Mouse (Mus musculus): ENCODE data around the gene Ulk2. TPM values are rescaled to one million over a fixed set of nuclear protein-coding genes. Genes with fewer than 3 reads are reported as not detected.
A peak's percentile ranks its signal among the peaks of the same experiment; 100 is the strongest.

Ulk2 gene
- polyA plus RNA-seq (2014; fragmentation: Nextera tagmentation; extraction: Ambion mirVana) = 20.5 and 20.8 TPM in 2 replicates

GRCm38 (mm10) chr11:61854988-61855411, at the start of gene Ulk2:
Gene Ulk2 (minus strand): TSS chr11:61855073.
- DNase-seq (peak; percentile 95), ATAC-seq (ENCODE audit: insufficient read depth) (peak; percentile 92)
- Histone ChIP-seq H3K27me3 (ENCODE audit: insufficient read depth, low read length) (no peaks in the 10 kb centered on the region), H3K9me3 (ENCODE audit: low read depth, low read length) (no peaks in the 10 kb centered on the region), H3K9ac (peak within 1 kb of the TSS; percentile 95), H3K4me3 (ENCODE audit: low read depth, low read length) (peak within 1 kb of the TSS; percentile 94), H3K4me1 (ENCODE audit: insufficient read depth) (no peaks in the 10 kb centered on the region), H3K27ac (ENCODE audit: low read depth) (peak within 1 kb of the TSS; percentile 87), H3K36me3 (ENCODE audit: insufficient read depth) (0 out of 2 replicates have a peak, but pooled peaks cover 4% of the 10 kb centered on the region), H3K4me2 (peak within 1 kb of the TSS; percentile 94)
- WGBS = under 1% methylated on average over 58 of the region's 58 CpGs
- TF ChIP-seq CTCF (IDR thresholded peaks at IDR 0.05; ENCODE audit: low read depth) = no peak

GRCm38 (mm10) chr11:61882183-61882582, 27.3 kb upstream of the Ulk2 start:
- 73% methylated on average over 5 of the region's 5 CpGs for WGBS
- no peaks in the 10 kb centered on the region for H3K27me3 ChIP-seq (ENCODE audit: insufficient read depth, low read length)
- H3K36me3 ChIP-seq (ENCODE audit: insufficient read depth) = peaks cover 58% of the 10 kb centered on the region
- DNase-seq = peak; percentile 36
- no peak for ATAC-seq (ENCODE audit: insufficient read depth)
- no peak overlapping the region for H3K4me3 ChIP-seq (ENCODE audit: low read depth, low read length)
- no peak overlapping the region for H3K27ac ChIP-seq (ENCODE audit: low read depth)
- H3K4me2 ChIP-seq = no peak overlapping the region
- no peaks in the 10 kb centered on the region for H3K4me1 ChIP-seq (ENCODE audit: insufficient read depth)
- no peak for TF ChIP-seq CTCF (IDR thresholded peaks at IDR 0.05; ENCODE audit: low read depth)
- no peak overlapping the region for H3K9ac ChIP-seq
- H3K9me3 ChIP-seq (ENCODE audit: low read depth, low read length) = no peaks in the 10 kb centered on the region

DNA sequence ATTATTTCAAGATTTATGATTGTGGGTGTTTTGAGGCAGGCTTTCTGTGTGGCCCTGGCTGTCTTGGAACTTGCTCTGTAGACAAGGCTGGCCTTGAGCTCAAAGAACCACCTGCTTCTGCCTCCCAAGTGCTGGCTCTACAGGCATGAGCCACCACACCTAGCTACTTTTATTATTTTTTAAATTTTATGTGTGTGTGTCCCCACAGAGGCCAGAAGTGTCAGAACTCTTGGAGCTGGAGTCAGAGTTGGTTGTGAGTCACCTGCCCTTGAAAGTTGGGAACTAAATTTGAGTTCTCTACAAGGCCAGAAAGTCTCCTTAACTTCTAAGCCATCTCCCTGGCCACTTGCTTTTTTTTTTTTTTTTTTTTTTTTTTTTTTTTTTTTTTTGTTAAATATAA, 25.0 kb upstream of the Ulk2 start:
- no peak overlapping the region for H3K9ac ChIP-seq
- H3K9me3 ChIP-seq (ENCODE audit: low read depth, low read length) = no peaks in the 10 kb centered on the region
- peaks cover 63% of the 10 kb centered on the region for H3K36me3 ChIP-seq (ENCODE audit: insufficient read depth)
- ATAC-seq (ENCODE audit: insufficient read depth) (no peak), DNase-seq (no peak)
- H3K4me2 ChIP-seq = no peak overlapping the region
- TF ChIP-seq CTCF (IDR thresholded peaks at IDR 0.05; ENCODE audit: low read depth) = no peak
- no peaks in the 10 kb centered on the region for H3K27me3 ChIP-seq (ENCODE audit: insufficient read depth, low read length)
- no peak overlapping the region for H3K4me3 ChIP-seq (ENCODE audit: low read depth, low read length)
- H3K27ac ChIP-seq (ENCODE audit: low read depth) = no peak overlapping the region
- H3K4me1 ChIP-seq (ENCODE audit: insufficient read depth) = no peaks in the 10 kb centered on the region

DNA sequence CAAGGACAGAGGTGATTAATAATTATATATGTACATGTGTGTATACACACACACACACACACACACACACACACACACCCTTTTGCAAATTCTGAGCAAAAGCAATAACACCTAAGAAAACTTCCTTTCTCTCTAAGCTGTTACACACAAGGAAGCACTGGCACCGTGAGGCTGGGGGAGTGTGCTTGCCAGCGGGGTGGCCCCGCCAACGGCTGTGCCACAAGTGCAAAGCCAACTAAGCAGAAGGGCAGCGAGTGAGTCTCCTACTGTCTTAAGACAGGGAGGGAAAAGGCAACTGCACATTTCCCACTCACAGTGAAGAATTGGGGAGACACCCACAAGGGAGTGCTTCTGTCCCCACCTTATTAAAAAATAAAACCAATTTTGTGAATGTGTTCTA, 17.0 kb upstream of the Ulk2 start:
- no peaks in the 10 kb centered on the region for H3K27me3 ChIP-seq (ENCODE audit: insufficient read depth, low read length)
- DNase-seq (no peak), ATAC-seq (ENCODE audit: insufficient read depth) (no peak)
- no peak overlapping the region for H3K4me3 ChIP-seq (ENCODE audit: low read depth, low read length)
- H3K36me3 ChIP-seq (ENCODE audit: insufficient read depth) = peaks cover 63% of the 10 kb centered on the region
- H3K4me2 ChIP-seq = no peak overlapping the region
- 94% methylated on average over 5 of the region's 5 CpGs for WGBS
- no peak overlapping the region for H3K9ac ChIP-seq
- H3K4me1 ChIP-seq (ENCODE audit: insufficient read depth) = no peaks in the 10 kb centered on the region
- no peak overlapping the region for H3K27ac ChIP-seq (ENCODE audit: low read depth)
- no peak for TF ChIP-seq CTCF (IDR thresholded peaks at IDR 0.05; ENCODE audit: low read depth)
- H3K9me3 ChIP-seq (ENCODE audit: low read depth, low read length) = no peaks in the 10 kb centered on the region

DNA sequence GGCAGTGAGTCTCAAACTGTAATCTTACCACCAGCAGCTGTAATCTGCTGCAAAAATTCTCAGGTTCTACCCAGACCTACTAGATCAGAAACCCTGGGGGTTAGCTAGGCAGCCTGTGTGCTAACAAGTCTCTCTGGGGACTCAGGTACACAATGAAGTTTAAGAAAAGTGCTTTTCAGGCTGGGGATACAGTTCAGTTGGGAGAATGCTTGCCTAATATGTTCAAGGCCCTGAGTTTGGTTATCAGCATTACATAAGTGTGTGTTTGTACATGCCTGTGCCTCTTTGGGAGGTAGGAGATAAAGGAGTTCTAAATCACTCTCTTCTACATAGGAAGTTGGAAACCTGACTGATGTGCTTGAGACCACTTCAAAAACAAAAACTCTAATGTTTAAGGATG, 12.0 kb upstream of the Ulk2 start:
- no peaks in the 10 kb centered on the region for H3K27me3 ChIP-seq (ENCODE audit: insufficient read depth, low read length)
- H3K36me3 ChIP-seq (ENCODE audit: insufficient read depth) = peaks cover 19% of the 10 kb centered on the region
- H3K4me1 ChIP-seq (ENCODE audit: insufficient read depth) = no peaks in the 10 kb centered on the region
- ATAC-seq (ENCODE audit: insufficient read depth) = no peak
- no peak overlapping the region for H3K9ac ChIP-seq
- no peak overlapping the region for H3K27ac ChIP-seq (ENCODE audit: low read depth)
- H3K4me2 ChIP-seq = no peak overlapping the region
- no peak for TF ChIP-seq CTCF (IDR thresholded peaks at IDR 0.05; ENCODE audit: low read depth)
- no peak overlapping the region for H3K4me3 ChIP-seq (ENCODE audit: low read depth, low read length)
- DNase-seq = no peak
- H3K9me3 ChIP-seq (ENCODE audit: low read depth, low read length) = no peaks in the 10 kb centered on the region

DNA sequence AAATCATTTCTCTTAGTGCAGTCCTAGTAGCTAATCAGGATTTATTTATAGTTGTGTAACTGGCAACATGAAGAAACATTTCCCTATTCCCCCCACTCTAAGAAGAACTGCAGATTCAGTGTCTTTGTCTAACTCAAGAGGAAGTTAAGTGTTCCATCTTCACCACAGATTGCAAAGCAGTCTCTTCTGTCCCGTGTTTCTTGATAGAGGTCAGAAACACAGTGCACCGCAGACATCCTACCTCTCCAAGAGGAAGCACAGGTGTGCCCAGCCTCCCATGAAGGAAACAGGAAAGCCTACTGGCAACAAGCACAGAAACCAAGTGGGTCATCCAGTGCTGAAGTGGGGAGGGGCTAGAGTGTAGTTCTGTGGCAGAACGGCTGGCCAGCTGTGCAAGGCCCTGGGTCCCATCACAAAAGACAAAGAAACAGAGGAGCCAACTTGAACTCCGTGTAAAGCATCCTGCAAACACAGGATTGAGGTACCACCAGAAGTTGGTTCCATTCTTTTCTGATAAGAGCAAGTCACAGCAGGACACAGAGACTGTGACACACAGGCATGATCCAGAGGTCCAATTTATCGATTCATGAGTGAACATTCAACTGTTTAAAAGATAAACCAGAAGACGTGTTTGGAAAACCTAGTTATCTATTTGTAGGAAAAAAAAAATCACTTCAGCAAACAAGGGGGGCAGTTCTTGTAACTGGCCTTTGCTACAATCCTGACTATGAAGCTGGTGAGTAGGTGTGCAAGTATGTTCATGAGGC, 7.1 kb upstream of the Ulk2 start:
- ATAC-seq (ENCODE audit: insufficient read depth) = no peak
- no peak overlapping the region for H3K4me3 ChIP-seq (ENCODE audit: low read depth, low read length)
- no peaks in the 10 kb centered on the region for H3K9me3 ChIP-seq (ENCODE audit: low read depth, low read length)
- 61% methylated on average over 6 of the region's 6 CpGs for WGBS
- TF ChIP-seq CTCF (IDR thresholded peaks at IDR 0.05; ENCODE audit: low read depth) = no peak
- no peak overlapping the region for H3K9ac ChIP-seq
- H3K4me2 ChIP-seq = no peak overlapping the region
- no peaks in the 10 kb centered on the region for H3K4me1 ChIP-seq (ENCODE audit: insufficient read depth)
- no peak overlapping the region for H3K27ac ChIP-seq (ENCODE audit: low read depth)
- no peaks in the 10 kb centered on the region for H3K36me3 ChIP-seq (ENCODE audit: insufficient read depth)
- no peaks in the 10 kb centered on the region for H3K27me3 ChIP-seq (ENCODE audit: insufficient read depth, low read length)
- no peak for DNase-seq

GRCm38 (mm10) chr11:61859316-61859715, 4.4 kb upstream of the Ulk2 start:
- Histone ChIP-seq H3K27me3 (ENCODE audit: insufficient read depth, low read length) (no peaks in the 10 kb centered on the region), H3K36me3 (ENCODE audit: insufficient read depth) (no peaks in the 10 kb centered on the region), H3K4me2 (no peak overlapping the region), H3K27ac (ENCODE audit: low read depth) (no peak overlapping the region), H3K4me3 (ENCODE audit: low read depth, low read length) (no peak overlapping the region), H3K4me1 (ENCODE audit: insufficient read depth) (no peaks in the 10 kb centered on the region), H3K9me3 (ENCODE audit: low read depth, low read length) (no peaks in the 10 kb centered on the region), H3K9ac (no peak overlapping the region)
- DNase-seq (no peak), ATAC-seq (ENCODE audit: insufficient read depth) (no peak)
- TF ChIP-seq CTCF (IDR thresholded peaks at IDR 0.05; ENCODE audit: low read depth) = no peak
- 70% methylated on average over 1 of the region's 1 CpGs for WGBS
